Mouse (Mus musculus): ENCODE data around the gene Tnpo1.

DNA sequence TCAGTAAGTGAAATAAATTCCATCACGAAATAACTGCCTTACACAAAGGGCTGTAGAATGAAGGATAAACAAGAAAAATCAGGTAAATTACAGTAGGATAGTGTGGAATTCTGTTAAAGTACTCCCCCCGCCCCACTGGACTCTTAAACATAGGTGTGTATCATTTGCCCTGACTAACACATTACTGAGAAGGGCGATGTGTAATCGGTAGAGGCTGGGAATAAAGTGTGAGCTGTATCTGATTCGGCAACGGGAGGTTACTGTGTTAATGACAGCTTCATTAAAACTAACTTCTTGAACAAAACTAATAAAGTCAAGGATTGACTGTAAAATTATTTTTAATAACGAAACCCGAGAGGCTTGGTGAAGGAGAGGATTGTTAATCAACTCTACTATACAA, 34.7 kb downstream of the Tnpo1 start:
- TF ChIP-seq POLR2A (IDR thresholded peaks at IDR 0.05; ENCODE audit: extremely low read depth, insufficient read depth, low read length), result no peak
- no peak for TF ChIP-seq CTCF (IDR thresholded peaks at IDR 0.05; ENCODE audit: low read depth, low read length)

Measured in liver, adult 2 months (tissue).